Mouse (Mus musculus): ENCODE measurements around the gene Zmiz1.
A peak's percentile ranks its signal among the peaks of the same experiment; 100 is the strongest.

Gene Zmiz1

GRCm38 (mm10) chr14:25611159-25611697 is 152.2 kb downstream of the Zmiz1 start:
- DNase-seq (ENCODE audit: low spot score in 2 of 2) = no peak

- DNase-seq (ENCODE audit: low spot score in 2 of 2) = no peak
These were observed 153.1 kb downstream of the Zmiz1 start for GRCm38 (mm10) chr14:25611815-25612698.

- DNase-seq (ENCODE audit: low spot score in 2 of 2) = no peak
These were observed 155.1 kb downstream of the Zmiz1 start for GRCm38 (mm10) chr14:25613942-25614575.

GRCm38 (mm10) chr14:25614684-25615083 is 155.7 kb downstream of the Zmiz1 start:
- peak; percentile 57 to 65 for DNase-seq (ENCODE audit: low spot score in 2 of 2)

GRCm38 (mm10) chr14:25615602-25616001 is 156.6 kb downstream of the Zmiz1 start:
- DNase-seq (ENCODE audit: low spot score in 2 of 2) = no peak

GRCm38 (mm10) chr14:25616009-25616723 is 157.2 kb downstream of the Zmiz1 start:
- DNase-seq (ENCODE audit: low spot score in 2 of 2) = peak in 1 of 2 experiments; percentile 20

- DNase-seq (ENCODE audit: low spot score in 2 of 2) = no peak
These were observed 158.3 kb downstream of the Zmiz1 start for GRCm38 (mm10) chr14:25617264-25617663.

- no peak for DNase-seq (ENCODE audit: low spot score in 2 of 2)
These were observed 160.2 kb downstream of the Zmiz1 start for GRCm38 (mm10) chr14:25619066-25619762.

- DNase-seq (ENCODE audit: low spot score in 2 of 2) = no peak
These were observed 161.8 kb downstream of the Zmiz1 start for GRCm38 (mm10) chr14:25620766-25621165.

GRCm38 (mm10) chr14:25623698-25624097 is 164.7 kb downstream of the Zmiz1 start:
- no peak for DNase-seq (ENCODE audit: low spot score in 2 of 2)

- DNase-seq (ENCODE audit: low spot score in 2 of 2) = no peak
These were observed 165.7 kb downstream of the Zmiz1 start for GRCm38 (mm10) chr14:25624659-25625058.

GRCm38 (mm10) chr14:25627599-25628255 is 168.7 kb downstream of the Zmiz1 start:
- no peak for DNase-seq (ENCODE audit: low spot score in 2 of 2)

- no peak for DNase-seq (ENCODE audit: low spot score in 2 of 2)
These were observed 169.6 kb downstream of the Zmiz1 start for GRCm38 (mm10) chr14:25628448-25629099.

- no peak for DNase-seq (ENCODE audit: low spot score in 2 of 2)
These were observed 171.1 kb downstream of the Zmiz1 start for GRCm38 (mm10) chr14:25629866-25630606.

GRCm38 (mm10) chr14:25630647-25631409 is 171.8 kb downstream of the Zmiz1 start:
- no peak for DNase-seq (ENCODE audit: low spot score in 2 of 2)

- DNase-seq (ENCODE audit: low spot score in 2 of 2) = no peak
These were observed 172.5 kb downstream of the Zmiz1 start for GRCm38 (mm10) chr14:25631481-25631880.

GRCm38 (mm10) chr14:25633539-25634300 is 174.7 kb downstream of the Zmiz1 start:
- no peak for DNase-seq (ENCODE audit: low spot score in 2 of 2)

- DNase-seq (ENCODE audit: low spot score in 2 of 2) = peak; percentile 24 to 44
These were observed 175.3 kb downstream of the Zmiz1 start for GRCm38 (mm10) chr14:25634328-25634727.

Measured in spleen, postnatal 36 days (tissue).